Mouse (Mus musculus): Measurements from ENCODE around the gene Rapgef4. TPM values are rescaled to one million over a fixed set of nuclear protein-coding genes. Genes with fewer than 3 reads are reported as not detected.

Rapgef4 gene
- total RNA-seq, 1 experiment from 2014 or later: 3.0 TPM

DNA sequence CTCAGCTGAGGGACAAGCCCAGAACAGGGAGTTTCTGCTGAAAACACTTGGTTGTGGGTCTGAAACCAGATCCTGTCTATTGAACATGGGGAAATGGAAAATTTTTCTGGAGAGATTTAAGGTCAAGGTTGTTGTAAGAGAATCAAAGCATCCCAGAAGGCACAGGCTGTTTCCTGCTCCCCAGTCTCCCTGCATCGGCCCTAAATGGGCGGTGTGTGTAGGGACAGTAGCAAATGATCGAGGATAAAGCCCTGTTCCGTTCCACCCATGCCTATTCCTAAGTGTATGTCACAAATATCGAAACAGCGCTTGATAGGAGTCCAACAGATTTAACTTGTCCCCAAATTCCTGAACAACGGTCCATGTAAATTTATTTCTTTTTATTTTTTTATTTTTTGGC lies 1.1 kb upstream of the Rapgef4 start:
- no peak for ATAC-seq (replicated peaks in 1 of 2; ENCODE audit: insufficient read depth in 1 of 2, low FRiP score in 2 of 2, low TSS enrichment in 1 of 2, low read depth in 1 of 2, poor library complexity in 2 of 2, severe bottlenecking in 2 of 2)

DNA sequence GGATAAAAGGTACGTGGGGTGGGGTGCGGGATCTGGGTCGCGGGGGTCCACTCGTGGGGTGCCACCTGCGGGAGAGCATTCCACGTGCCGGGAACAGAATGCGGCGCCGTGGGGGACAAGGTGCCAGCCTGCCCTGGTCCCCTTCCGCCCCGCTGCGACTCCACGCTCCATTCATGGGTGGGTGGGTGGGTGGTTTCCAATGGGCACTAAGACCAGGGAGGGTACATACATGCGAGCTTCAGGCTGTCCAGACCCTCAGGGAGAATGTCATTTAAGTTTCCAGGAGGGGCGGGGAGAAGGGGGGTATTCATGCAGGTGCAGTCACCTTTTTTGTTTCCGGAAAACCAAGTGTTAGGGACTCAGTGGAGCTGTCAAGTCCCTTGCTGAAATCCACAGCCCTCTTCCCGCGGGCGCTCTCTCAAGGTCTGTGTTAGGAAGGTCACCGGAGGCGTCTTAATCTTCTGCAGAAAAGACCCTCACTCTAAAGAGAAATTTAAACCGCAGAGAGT lies 357 bp downstream of the Rapgef4 start:
- no peak for ATAC-seq (replicated peaks in 1 of 2; ENCODE audit: insufficient read depth in 1 of 2, low FRiP score in 2 of 2, low TSS enrichment in 1 of 2, low read depth in 1 of 2, poor library complexity in 2 of 2, severe bottlenecking in 2 of 2)

DNA sequence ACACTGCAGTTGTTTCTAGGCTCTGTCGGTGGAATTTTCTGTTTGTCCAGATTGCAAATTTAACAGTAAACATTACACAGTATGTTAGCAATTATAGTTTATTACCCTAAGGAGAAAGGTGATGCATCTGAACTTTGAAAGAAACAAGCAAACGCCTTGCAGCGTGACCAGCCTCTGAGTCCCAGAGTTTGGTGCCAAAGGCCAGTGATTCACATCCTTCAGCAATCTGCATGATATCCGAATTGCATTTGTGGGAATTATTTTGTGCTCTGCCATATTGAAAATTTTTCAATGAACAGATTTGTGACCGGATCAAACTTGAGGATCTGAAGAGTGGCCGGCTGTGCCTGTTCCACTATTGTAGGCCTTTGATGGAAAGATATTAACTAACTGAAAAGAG lies 856 bp downstream of the Rapgef4 start:
- ATAC-seq (replicated peaks in 1 of 2; ENCODE audit: insufficient read depth in 1 of 2, low FRiP score in 2 of 2, low TSS enrichment in 1 of 2, low read depth in 1 of 2, poor library complexity in 2 of 2, severe bottlenecking in 2 of 2): no peak

DNA sequence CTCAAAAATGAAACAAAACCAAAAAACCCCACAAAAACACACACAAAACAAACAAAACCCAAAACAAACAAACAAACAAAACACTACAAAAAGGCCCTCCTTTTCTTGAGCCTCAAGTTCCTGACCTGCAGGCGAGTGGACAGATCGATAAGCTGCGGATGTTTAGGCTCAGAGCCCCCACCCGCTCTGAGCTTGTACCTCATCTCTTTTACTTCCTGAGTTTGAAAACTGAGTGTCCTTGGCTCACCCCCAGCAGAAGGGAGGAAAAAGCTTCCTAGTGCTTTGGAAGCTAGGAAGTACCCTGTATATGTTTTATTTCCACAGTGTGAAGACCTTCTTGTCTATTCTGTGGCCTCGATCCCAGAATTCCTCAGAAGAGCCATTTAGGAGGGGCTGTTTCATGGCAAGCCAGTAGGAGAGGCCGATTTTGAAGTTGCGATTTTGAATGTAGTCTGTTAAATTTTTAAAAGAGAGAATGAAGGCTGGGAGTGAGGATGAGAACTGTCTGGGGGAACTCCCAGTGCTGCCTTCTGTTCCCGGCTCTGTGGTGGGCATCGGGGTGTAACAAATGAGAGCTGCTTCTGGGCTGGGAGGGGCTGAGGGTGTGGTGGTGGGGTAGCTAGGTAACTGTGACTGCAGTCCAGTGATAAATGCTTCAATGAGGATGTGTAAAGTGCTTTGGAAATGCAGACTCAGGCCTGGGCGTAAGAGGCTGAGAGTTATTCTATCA lies 2.0 kb downstream of the Rapgef4 start:
- ATAC-seq (replicated peaks in 1 of 2; ENCODE audit: insufficient read depth in 1 of 2, low FRiP score in 2 of 2, low TSS enrichment in 1 of 2, low read depth in 1 of 2, poor library complexity in 2 of 2, severe bottlenecking in 2 of 2): no peak

DNA sequence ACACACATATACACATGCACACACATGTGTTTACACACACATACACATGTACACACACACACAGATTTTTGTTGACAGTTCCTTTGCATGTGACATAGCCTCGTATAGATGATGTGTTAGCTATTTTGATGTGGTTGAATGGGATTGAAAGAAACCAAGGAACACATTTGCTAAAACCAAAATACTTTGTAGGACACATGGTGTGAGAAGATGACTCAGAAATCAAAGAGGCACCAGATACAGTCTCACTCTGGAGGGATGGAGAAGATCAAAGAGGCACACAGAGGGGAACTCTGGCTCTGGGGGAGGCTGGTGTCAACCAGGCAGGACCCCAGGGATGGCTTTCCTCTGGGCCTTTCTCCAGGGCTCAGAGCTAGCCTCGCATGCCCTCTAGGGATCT lies 4.7 kb downstream of the Rapgef4 start:
- no peak for ATAC-seq (replicated peaks in 1 of 2; ENCODE audit: insufficient read depth in 1 of 2, low FRiP score in 2 of 2, low TSS enrichment in 1 of 2, low read depth in 1 of 2, poor library complexity in 2 of 2, severe bottlenecking in 2 of 2)

DNA sequence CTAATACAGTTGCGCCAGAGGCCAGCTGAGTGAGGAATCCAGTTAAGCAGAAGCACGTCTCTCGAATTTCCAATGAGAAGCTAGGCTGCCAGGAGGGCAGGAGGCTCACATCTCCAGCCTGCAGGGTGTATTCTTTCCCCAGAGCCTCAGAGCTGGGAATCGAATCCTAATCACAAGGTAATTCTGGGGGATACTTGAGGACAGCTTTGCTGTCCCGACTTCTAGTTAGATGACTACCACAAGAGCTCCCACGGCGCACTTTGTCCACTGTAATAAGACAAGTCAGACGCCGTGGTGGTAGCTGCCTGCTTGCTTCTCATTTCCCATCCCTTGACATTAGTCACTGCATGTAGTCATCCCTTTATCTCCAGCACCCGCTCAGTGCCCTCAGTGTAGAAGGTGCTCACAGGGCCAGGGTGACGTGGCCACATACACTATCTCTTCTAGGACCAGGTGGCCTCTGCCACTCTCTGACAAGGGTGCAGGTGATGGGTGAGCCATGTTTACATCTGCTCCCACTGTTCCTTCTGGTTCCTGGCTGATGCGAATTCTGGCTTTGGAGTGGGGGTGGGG lies 5.3 kb downstream of the Rapgef4 start:
- ATAC-seq (replicated peaks in 1 of 2; ENCODE audit: insufficient read depth in 1 of 2, low FRiP score in 2 of 2, low TSS enrichment in 1 of 2, low read depth in 1 of 2, poor library complexity in 2 of 2, severe bottlenecking in 2 of 2): no peak

DNA sequence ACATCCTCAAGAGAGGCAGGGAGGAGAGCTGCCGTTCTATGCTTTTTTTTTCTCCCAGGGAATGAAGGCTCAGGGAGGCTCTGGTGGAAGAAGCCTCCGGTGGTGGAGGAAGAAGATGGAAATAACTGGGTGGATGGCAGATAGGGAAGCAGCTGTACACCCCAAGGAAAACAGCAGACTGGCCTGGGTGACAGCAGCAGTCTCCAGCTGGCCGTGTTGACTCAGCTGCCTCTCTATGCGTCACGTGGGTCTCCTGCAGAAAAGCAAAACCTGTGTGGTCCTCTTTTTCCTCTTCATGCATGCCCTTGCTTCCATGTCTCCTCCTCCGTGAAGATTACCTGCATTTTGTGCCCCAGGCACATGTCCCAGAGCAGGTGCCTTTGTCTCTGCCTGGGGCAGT lies 7.5 kb downstream of the Rapgef4 start:
- no peak for ATAC-seq (replicated peaks in 1 of 2; ENCODE audit: insufficient read depth in 1 of 2, low FRiP score in 2 of 2, low TSS enrichment in 1 of 2, low read depth in 1 of 2, poor library complexity in 2 of 2, severe bottlenecking in 2 of 2)

DNA sequence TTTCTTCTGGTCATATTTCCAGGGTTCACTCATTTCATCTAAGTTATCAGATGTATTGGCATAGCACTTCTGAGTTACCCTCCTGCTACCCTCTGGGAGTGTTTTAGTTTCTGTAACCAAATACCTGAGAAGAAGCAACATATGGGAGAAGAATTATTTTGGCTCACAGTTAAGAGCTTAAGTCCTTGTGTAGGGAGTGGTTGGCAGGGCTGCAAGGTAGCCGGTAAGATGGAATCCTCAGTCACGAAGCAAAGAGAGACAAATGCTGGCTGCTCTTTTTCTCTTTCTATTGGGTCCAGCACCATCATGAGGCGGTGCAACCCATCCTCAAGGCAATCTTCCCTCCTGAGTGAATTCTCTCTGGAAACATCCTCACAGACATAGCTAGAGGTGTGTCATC lies 11.1 kb downstream of the Rapgef4 start:
- no peak for ATAC-seq (replicated peaks in 1 of 2; ENCODE audit: insufficient read depth in 1 of 2, low FRiP score in 2 of 2, low TSS enrichment in 1 of 2, low read depth in 1 of 2, poor library complexity in 2 of 2, severe bottlenecking in 2 of 2)

DNA sequence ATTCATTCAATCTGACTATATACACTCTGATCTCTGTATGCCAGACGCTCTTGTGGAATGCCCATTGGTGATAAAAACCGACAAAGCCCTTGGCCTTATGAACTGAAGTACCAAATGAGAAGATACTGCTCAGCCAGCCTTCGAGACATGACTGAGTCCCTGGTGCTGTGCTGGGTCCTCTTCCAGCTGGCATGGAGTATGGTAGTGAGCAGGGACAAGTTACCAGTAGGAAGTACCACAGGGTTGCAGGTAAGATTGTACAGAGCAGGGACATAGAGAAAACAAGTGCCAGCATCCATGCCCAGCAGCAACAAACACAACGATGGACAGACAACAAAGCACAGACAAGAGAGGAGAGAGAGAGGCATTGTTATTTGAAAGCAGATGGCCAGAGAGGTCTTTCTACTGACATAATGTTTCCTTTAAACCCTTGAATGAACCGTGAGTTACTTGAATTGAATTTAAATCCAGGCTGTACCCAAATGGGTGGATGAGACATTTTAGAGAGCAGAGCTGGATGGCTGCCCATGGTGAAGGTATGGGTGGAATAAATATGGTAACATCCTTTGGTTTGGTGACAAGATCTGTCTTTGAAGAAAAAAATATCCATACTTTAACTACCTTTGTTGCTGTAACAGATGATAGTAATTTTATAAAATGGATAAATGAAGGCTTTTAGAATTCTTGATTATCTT lies 12.8 kb downstream of the Rapgef4 start:
- no peak for ATAC-seq (replicated peaks in 1 of 2; ENCODE audit: insufficient read depth in 1 of 2, low FRiP score in 2 of 2, low TSS enrichment in 1 of 2, low read depth in 1 of 2, poor library complexity in 2 of 2, severe bottlenecking in 2 of 2)

DNA sequence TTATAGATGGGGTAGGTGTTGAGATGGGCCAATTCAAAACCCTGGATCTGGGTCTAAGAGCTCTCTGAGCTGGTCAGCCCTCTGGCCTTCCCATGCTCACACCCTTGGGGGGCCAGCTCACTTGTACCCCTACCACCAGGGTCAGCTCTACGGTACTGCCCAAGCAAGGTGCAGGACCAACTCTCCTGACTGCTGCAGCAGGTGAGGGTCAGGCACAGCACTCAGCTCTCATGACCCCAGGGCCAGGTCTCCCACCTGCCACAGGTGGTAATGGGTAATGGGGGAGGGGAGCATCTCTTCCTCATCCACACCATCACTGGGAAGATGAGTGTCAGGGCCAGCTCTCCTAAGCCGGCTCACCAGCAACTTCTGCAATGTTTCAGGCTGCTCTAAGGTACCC lies 17.5 kb downstream of the Rapgef4 start:
- no peak for ATAC-seq (replicated peaks in 1 of 2; ENCODE audit: insufficient read depth in 1 of 2, low FRiP score in 2 of 2, low TSS enrichment in 1 of 2, low read depth in 1 of 2, poor library complexity in 2 of 2, severe bottlenecking in 2 of 2)

DNA sequence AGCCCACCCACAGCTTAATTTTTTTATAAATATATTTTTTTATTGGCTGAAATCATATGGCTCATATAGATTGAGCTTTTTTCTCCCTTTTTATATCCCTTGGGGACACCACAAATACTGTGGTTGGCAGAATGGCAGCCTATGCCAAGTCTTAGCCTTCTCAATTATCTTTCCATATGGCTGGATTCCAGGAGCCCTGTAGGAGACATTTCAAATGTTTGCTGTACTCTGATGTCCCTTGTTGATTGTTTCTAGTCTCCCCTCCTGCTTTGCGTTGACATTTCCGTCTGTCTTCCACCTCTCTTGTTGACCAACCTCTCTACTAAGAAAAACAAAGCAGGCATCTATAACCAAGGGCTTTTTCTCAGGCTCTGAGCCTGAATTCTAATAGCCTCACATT lies 19.1 kb downstream of the Rapgef4 start:
- ATAC-seq (replicated peaks in 1 of 2; ENCODE audit: insufficient read depth in 1 of 2, low FRiP score in 2 of 2, low TSS enrichment in 1 of 2, low read depth in 1 of 2, poor library complexity in 2 of 2, severe bottlenecking in 2 of 2): no peak

DNA sequence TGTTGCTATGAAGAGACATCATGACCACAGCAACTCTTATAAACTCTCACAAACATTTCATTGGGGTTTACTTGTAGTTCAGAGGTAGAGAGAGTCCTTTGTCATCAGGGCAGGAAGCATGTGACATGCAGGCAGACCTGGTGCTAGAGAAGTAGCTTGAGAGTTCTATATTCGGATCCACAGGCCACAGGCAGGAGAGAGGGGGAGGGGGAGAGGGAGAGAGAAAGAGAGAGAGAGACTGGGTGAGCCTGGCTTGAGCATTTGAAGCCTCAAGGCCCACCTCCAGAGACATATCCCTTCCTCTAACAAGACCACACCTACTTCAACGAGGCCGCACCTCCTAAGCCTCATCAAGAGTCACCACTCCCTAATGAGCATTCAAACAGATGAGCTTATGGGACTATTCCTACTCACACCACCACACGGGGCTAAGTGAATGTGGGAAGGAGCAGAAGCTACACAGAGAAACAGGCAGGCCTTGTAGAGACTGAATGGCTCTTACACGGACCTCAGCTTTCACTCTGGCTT lies 21.9 kb downstream of the Rapgef4 start:
- ATAC-seq (replicated peaks in 1 of 2; ENCODE audit: insufficient read depth in 1 of 2, low FRiP score in 2 of 2, low TSS enrichment in 1 of 2, low read depth in 1 of 2, poor library complexity in 2 of 2, severe bottlenecking in 2 of 2): 0 out of 4 replicates have a peak, but pooled peaks of 1 of the 2 experiments have one; percentile 21

DNA sequence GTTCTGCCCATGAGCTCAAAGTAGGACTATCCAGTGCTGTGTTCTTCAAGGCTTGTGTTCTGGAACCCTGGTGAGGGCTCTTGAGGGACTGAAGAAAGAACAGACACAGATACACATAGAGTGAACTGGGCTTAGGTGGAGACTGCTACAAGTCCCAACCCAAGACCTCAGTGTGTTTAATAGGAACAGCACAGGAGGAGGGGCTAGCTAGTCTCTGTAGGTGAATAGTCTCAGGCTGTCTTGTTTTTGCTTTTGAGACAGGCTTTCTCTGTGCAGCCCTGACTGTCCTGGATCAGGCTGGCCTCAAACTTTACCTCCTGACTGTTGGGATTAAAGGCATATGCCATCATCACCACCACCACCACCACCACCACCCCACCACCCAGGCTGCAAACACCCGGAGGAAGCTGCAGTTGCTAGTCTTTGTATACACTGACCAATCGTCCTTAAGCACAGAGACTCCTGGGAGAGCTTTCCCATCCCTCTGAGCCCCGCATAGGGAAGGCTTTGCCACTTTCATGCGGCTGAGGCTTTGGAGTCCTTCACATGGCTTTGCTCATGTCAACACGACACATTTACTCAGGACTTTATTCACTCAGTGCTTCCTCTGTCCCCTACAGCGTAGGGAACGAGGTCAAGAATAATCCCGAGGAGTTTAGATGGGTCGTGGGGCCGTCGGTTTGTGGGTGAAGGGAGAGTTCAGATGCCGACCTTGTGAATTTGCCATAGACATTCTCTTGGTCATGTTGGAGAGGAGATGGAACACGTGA lies 22.9 kb downstream of the Rapgef4 start:
- no peak for ATAC-seq (replicated peaks in 1 of 2; ENCODE audit: insufficient read depth in 1 of 2, low FRiP score in 2 of 2, low TSS enrichment in 1 of 2, low read depth in 1 of 2, poor library complexity in 2 of 2, severe bottlenecking in 2 of 2)

DNA sequence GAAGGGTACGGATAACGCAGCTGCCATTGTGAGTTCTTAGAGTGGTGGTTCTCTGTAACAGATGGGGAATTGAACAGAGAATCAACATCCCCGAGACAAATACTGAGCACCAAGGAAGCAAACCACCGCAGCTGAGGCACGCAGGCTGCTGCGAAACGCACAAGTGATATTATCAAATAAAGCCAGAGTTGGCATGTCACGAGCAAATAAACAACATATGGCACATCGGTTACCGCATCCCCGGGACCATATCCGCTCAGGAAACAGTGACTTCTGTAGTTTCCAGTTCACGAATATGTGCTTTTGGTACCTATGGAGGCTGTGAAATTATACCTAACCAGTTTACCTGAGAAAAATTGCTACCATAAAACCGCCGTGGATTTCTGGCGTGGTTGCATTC lies 24.0 kb downstream of the Rapgef4 start:
- no peak for ATAC-seq (replicated peaks in 1 of 2; ENCODE audit: insufficient read depth in 1 of 2, low FRiP score in 2 of 2, low TSS enrichment in 1 of 2, low read depth in 1 of 2, poor library complexity in 2 of 2, severe bottlenecking in 2 of 2)

DNA sequence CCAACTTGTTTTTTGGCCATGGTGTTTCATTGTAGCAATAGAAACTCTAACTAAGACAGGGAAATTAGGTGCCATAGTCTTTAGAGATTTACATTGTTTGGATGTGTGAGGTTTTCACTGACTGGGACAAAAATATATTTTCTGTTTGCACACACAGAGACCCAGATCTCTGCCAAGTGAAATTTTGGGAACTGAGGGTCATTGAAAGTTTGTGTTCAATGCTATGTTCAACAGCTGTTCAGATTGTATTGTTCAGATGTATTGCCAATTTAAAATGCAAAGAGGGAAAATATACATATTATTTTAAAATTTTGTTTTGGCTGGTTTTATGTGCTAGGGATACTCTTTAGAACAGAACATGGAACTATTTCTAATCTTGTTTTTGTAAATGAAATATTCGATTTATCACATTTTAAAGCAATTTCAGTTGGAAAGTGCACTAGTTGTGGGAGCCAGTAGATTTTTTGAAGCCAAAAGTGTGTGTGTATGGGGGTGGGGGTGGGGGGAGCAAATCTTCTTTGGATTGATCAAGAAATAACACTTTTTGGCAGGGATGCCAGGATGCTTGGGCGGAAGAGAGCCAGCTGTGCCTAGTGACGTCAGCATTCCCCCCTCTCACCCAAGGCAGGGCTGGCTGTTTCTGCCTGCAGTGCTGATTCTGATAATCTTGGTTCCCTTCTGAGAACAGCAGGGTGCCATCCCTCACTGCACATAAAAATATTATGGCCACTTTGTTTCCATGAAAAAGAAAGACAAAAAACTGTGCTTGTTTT lies 28.6 kb downstream of the Rapgef4 start:
- no peak for ATAC-seq (replicated peaks in 1 of 2; ENCODE audit: insufficient read depth in 1 of 2, low FRiP score in 2 of 2, low TSS enrichment in 1 of 2, low read depth in 1 of 2, poor library complexity in 2 of 2, severe bottlenecking in 2 of 2)

DNA sequence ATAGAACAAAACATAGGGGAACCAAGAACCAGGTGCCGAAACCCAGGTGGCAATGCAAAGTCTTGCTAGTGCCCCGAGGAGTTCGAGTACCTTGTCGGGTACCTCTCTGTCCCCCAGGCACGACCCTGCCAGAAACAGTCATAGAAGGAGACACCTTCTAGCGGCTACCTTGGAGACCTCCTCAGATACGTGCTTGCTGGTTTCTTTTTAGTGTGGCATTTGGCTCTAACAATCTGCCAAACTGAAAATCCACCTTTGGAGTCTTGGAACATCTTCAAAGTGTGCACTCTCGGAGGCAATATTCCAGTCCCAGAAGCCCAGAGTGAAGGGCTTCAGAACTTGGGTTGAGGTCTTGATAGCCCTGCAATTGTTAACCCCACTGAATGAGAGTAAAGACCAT lies 34.3 kb downstream of the Rapgef4 start:
- no peak for ATAC-seq (replicated peaks in 1 of 2; ENCODE audit: insufficient read depth in 1 of 2, low FRiP score in 2 of 2, low TSS enrichment in 1 of 2, low read depth in 1 of 2, poor library complexity in 2 of 2, severe bottlenecking in 2 of 2)

DNA sequence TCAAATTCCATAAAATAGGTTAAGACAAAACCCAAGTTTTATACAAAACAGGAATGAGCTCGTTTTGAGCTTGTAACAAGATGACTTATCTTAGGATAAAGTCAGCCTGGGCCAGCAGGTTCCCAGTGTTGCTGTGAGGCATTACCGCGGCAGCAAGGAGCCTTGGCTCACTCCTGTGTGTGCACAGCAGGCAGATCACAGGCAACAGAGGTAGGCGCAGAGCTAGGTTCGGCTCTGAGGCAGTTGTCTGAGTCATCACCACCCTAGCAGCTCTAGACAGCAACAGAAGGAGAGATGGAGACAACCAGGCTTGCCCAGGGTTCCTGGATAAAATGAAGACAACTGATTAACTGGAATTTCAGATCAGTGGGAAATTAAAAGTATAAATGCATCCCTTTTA lies 35.0 kb downstream of the Rapgef4 start:
- no peak for ATAC-seq (replicated peaks in 1 of 2; ENCODE audit: insufficient read depth in 1 of 2, low FRiP score in 2 of 2, low TSS enrichment in 1 of 2, low read depth in 1 of 2, poor library complexity in 2 of 2, severe bottlenecking in 2 of 2)
